Mouse (Mus musculus): ENCODE results near the gene Carmil2.

- no peak for TF ChIP-seq CTCF (IDR thresholded peaks at IDR 0.05; ENCODE audit: control insufficient read depth, insufficient read depth, insufficient replicate concordance, low read depth, low read length)
- TF ChIP-seq POLR2A (IDR thresholded peaks at IDR 0.05; ENCODE audit: control insufficient read depth, low read depth, low read length) = no peak
Observed at GRCm38 (mm10) chr8:105689983-105690360, 3.9 kb downstream of the Carmil2 start.
